Mouse (Mus musculus) layer of hippocampus, postnatal 36 days (tissue): ENCODE measurements around the gene Cacnb4. TPM values are rescaled to one million over a fixed set of nuclear protein-coding genes. Genes with fewer than 3 reads are reported as not detected.

Experiments
- DNase-seq, 2 experiments: peaks; one replicate each; pipeline ENCODE4 v3.0.0; 2022
- total RNA-seq, 2 experiments: library from RNA; stranded (reverse); gene quantifications; 2 replicates each; pipeline ENCODE4 v1.2.3; 2021

The Cacnb4 gene
- total RNA-seq, 2 experiments from 2014 or later: 73.8 to 74.8 TPM

DNA sequence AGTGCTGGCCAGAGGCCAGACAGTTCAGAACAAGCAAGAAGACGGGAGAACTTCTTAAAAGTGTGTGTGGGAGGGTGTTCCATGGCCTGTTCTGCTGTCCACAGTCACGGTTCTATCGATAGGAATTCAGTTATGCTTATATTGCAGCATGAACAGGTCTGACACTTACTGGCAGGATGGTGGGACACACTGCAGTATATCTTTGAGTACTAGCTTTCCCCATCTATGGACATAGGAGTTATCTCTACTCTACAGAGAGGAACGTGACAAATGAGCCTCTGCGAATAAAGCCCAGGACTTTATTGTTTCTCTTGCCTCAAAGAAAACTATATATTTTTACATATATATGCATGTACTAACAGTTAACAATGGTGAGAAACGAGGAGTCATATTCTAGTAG is 209.0 kb downstream of the Cacnb4 start:
- DNase-seq: no peak

DNA sequence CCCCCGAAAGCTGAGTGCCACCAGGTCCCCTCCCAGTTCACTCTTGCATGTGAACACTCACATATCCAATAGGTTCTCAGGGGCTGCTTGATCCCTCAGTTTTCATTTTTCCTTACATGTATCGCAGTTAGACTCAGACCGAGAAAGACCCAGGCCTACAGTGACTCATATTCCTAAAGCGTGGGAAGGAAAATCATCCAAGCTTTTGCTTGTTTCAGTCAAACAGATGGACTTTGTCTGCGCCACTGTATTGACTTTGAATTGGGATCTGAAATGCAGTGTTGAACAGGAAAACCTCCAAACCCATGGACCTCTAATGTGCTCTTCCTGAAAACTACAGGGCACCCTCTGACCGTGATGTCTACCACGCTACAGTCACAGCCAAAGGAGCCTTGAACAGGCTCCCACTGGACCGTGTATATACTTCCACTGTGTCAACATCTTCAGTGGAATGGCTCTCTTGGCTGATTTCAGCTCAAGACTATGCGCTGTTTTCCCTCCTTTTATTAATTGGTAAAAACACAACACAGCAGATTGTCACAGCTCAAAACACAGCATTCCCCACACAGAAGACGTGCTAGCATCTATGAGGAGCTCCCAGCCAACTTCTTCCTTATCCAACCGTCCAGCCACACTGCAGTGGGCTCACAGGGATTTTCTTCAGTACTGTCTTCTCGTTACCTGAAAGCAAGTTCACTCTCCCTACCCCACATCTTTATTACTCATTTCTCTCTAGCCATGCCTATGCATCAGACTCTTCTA is 215.2 kb downstream of the Cacnb4 start:
- peak; percentile 18 to 21 for DNase-seq

DNA sequence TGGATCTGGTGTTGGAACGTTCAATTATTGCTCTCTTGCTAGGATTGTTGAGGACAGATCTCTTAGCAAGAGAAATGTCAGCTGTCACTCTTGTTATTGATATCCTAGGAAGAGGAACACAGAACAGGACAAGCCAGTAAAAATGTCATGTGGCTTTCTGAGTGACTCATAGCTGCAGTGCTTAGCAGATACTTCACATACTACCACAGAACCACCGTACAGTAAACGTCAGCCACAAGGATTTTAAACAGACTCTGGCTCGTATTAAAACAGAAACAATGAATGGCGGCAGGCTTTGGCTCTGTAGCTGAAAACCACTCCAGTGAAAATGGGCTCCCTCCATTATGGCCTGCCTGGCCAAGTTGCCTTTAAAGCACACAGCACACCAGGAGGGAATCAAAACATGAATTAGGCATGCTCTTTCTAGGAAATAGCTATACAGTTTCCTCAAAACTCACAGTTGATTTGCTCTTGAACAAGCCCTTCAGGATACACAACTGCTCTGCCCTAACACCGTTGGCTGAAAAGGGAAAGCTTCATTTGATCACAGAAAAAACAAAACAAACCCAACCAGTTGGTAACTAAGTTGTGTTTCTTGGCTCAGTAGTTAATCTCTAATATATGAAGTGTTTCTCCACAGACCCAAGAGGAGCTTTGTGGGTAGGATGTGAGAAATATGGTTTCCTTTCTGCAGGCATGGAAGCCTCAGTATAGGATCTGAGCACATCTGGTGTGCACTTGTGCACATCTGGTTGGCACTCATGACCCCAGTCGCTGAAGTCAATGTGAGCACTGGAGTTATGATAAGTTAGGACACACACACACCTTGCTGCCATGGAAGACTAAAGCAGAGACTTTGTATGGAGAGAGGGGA is 220.8 kb downstream of the Cacnb4 start:
- DNase-seq: no peak

DNA sequence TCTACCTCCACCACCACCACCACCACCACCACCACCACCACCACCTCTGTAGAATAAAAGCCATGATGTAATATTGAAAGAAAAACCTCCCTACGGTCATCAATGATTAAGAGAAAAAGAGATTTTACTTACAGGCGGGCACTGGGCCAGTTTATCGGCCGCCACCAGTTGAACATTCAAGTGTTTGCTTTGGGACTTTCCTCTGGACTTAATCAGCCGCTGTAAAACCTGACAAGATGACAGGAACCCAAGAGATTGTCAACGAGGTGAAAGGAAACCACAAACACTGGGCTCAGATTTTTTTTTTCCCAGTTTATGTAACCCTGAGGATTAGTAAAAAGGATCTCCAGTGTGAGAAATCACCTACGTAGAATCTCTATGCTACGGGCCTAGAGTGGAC is 226.8 kb downstream of the Cacnb4 start:
- no peak for DNase-seq

DNA sequence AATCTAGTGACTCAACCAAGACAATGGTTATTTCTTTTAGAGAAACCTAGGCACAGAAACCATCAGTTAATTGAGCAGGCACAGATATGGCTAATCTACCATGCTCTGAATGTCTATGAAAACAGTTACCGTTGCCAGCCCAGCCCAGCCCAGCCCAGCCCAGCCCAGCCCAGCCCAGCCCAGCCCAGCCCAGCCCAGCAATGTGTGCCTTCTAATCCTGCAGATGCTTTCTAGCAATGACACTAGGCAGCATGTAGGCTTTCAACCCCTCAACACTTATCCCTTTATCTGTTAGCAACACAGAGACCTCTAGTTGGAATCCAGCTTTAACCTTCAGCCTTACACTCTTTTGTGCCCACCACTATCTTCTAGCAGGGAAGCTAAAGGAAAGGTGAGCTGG is 227.7 kb downstream of the Cacnb4 start:
- no peak for DNase-seq

DNA sequence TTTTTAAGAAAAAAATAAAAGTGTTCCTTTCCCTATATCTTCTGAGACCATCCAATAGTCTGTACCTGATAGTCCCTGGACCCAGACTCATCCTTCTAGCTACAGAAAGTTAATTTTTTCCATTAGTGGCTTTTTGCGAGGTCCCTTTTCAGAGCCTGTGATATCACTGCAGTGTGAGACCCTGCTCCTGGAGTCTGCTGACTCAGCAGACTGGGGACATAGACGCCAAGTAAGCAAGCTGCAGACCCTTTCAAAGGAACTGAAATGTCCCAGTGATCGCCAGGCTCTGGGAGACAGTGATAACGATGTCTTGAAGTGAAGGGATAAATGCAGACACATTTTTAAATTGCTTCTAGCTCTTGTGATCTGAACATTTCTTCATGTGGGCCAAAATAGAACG is 230.0 kb downstream of the Cacnb4 start:
- DNase-seq: no peak

DNA sequence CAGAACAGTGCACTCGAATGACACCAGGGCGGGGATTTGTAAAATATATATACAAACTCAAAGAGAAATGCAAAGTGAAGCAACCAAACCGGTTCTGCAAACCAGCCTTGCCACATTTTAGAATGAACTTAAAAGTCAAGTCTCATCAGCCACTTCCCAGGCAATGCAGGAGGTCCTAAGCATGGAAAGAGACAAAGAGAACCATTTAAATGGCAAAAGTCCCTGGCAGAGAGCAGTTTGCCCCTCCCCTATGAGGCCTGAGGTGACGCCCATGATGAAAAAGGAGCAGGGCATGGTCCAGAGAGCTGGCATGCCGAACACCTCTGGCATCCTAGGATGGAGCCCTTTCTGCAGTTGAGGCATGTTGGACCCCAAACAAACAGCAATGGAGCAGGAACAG is 234.5 kb downstream of the Cacnb4 start:
- no peak for DNase-seq

DNA sequence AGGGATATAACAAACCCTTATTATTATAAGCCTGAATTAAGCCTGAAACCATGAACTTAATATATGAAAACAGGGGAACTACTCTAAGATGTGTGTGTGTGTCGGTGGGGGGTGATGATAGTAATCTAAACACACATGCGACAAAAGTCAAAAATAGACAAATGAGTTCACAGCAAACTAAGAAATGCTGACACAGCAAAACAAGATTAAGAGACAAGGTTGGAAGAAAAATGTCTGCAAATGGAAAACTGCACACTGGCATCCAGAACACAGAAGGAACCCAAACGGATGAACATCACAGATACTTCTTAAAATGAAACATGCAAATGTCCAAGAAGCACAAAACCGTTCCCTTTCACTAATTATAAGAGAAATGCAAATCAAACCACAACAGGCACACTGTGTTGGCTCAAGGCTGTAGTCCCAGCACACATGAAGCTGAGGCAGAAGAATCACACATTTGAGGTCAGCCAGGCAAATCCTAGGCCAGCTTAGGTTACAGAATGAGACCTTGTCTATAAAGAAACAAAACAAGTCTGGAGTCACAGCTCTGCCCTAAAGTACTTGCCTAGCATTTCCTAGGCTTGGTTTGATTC is 236.1 kb downstream of the Cacnb4 start:
- no peak for DNase-seq

DNA sequence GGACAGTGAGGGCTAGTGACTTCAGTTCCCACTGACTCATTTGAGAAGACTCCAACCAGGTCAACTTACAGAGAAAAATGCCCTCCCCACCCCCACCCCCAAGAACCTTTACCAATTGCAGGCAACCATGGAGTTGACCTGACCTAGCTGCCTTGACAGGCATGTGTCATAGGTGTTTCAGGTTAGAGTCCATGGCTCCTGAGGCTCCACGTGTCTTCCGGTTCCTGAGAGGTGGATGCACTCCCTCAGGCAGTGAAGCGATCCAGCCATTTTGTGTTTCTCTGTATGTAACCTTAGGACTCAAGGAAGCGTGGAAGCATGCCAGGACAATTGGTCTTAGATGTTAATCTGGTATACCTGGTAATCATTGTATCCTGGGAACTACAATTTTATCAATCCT is 238.2 kb downstream of the Cacnb4 start:
- DNase-seq: no peak

DNA sequence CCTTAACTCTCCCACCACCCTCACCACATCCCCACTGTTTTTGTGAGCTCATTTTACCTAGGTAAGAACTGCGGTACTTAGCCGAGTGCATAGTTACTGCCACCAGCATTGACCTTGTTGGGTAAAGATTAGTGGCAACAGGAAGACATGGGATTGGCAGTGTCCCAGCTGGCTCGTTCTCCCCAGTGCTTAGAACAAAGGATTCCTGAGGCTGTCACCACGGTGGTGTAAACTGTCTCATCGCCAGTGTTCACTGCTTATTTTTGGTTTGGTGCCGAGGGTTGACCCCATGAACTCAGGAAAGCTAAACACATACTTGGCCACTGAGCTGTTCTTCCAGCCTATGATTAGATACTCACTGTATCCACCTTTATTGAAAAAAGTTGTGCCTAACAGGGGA is 238.6 kb downstream of the Cacnb4 start:
- no peak for DNase-seq

DNA sequence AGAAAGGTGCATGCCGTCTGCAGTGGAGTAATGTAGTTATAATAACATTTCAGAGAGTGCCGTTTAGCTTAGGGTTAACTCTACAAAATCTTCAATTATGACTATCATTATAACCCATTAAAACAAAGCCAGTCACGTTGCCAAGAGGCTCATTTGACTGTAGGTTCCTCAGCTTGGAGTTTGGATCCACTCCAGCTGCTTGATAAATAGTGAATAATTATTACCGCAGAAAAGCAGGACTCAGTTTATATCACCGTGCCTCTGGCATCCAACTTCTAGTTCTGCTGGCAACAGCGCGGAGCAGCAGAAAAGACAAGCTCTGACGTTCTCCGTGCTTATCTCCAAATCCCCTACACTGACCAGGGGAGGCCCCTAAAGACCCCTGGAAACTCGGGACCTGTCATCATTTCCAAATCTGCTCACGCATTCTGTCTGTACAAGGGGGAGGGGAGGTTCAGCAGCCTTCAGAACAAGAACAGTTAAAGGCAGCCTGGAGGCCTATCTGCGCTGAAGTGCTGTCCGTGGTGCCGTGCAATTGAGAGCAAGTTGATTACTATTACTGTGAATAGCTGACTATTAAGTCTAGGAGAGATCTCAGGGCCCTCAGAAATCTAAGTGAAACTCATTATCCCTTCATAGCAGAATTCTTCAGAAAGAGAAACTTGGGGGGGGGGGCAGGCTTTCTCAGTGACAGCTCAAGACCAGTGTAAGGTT is 240.6 kb downstream of the Cacnb4 start:
- no peak for DNase-seq

DNA sequence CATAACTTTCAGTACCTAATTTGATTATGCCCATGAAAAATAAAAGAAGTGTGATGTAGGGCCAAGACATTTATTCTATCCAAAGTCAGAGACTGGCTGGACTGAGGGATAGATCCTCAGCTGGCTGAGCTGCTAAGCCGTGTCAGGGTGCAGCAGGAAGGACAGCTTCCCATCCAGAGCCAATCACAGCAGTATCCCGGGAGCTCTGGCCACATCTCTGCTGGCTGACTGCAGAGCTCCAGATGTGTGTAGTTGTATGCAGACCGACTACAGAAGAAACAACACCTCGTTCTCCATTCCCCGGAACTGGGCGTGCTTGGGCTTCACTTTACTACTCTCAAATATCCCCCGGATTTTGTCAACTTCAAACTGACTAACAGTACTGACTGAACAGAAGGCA is 243.3 kb downstream of the Cacnb4 start:
- DNase-seq: no peak

DNA sequence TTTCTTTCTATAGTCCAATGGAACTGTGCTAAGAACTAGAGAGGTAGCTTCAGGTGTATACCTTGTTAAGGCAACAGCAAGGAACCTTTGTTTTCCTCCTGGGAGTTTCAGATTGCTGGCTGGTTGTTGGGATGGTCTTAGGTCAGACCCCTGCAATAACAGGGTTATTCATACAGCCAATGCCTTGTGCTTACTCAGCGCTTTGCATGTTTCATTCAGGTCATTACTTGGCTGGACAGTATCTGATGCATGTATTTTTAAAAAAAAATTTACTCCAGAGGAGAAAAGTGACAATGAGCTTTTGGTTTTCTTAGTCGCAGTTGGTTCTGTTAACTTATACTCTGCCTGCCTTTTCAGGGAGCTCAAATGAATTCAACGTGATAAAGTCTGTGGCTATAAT is 249.2 kb downstream of the Cacnb4 start:
- no peak for DNase-seq

DNA sequence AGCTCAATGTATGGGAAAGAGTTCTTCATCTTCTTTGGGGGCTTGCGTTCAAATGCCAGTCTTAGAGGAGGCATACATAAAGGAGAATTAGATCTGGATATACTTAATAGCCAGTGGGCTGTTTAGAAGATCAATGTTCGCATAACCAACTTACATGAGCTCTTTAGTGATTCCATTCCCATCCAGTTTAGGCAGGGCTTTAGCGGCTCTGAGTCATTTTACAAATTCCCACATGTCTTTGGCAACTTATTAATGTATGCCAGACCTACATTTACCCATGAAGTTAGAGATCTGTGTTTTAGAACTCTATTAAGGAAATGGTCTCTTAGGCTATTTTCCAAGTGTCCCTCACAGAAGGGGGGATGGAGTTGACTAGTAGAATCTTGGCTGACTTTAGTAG is 250.6 kb downstream of the Cacnb4 start:
- DNase-seq: no peak

DNA sequence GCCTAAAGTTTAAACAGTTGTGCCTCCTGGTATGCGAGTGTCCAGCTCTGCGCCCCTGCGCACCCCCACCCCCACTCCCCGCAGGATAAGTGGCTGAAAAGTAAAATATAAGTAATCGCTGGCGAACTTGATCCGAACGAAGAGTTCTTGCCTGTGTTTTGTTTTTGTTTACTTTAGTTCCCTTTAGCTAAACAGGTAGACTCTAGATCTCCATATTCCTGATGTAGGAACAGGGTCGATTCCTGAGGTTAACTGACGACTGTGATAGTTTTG is 251.2 kb downstream of the Cacnb4 start:
- DNase-seq: no peak

DNA sequence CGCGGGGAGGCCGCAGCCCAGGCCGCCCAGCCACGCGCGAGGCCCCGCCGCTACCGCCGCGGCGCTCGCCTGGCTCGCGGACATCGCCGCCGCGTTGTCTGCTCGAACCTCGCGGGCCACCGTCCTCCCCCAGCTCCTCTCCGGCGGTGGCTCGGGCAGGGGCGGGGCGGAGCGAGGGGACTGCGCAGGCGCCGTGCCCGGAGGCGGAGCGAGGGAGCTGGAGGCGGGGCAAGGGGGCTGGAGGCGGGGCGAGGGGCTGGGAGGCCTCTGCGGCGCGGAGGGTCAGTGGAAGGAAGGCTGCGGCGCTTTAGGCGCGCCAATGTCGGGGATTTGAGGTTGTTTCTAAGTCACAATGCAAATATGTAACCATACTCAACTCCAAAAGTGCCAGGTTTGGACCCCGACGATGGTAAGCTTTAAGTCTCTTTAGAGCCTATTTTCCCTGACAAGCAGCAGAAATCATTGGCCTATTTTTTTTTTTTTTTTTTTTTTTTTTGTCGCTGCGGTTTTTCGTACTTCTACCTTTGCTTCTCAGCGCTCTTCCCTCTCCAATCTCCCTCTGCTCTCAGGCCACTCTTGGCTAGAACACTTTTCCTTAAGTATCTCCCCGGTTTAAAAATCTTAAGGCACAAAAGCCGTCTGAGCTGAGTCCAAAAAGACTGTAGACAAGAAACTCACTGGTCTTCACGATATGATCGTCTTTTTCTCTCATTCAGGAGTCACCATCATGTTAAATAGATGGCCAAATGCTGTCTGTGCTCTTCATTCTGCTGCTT is 251.7 kb downstream of the Cacnb4 start, which contains the start of gene Arl5a:
Gene Arl5a, minus strand, starts transcription at position 155 of the 776 bp plus-strand sequence.
- DNase-seq: peak; percentile 95 to 96

DNA sequence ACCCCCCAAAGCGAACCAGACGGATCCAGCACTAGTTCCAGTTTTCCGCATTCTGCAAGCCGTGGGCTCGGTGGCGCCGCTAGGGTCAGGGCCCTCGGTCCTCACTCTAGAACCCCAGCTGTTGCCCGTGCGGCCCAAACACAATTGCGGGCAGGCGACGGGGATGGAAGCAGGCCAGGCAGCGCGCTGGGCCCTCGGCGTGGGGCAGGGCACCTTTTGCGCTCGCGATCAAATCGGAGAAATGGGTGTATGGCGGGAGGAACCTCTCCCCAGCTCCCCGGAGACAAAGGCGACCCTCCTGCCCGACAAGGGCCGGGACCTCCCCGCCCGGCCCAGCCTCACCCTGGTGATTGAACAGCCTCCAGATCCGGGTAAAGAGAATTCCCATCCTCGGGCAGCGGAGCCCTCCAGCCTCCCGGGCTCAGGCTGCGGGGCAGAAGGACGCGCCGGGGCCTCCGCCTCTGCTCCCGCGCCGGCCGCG is 252.3 kb downstream of the Cacnb4 start:
- no peak for DNase-seq

DNA sequence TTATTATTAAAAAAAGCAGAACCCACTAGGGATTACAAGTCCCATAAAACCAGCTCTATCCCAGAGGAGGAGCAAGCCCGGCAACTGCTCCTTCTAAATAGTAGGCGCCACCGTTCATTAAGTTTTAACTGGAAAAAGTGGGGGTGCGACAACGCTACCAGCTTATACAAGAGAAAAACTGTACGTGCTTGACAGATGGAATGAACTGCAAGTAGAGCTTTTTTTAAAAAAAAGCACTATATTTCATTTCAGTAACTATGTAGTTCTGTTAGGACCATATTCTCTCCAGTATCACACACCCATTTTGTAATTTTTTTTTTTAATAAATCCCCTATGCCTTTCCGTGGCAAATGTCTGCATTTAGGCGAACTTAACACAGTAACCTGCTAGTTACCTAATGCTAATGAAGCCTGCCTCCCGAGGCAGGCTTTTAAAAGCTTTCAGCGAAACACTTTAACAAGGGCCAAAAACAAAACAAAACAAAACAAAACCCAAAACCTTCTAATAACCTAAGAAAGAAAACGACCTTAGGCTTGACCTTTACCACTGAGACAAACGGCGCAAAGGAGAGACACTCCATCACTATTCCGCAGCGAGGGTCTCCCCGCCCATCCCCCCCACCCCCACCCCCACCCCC is 252.9 kb downstream of the Cacnb4 start:
- DNase-seq: no peak

DNA sequence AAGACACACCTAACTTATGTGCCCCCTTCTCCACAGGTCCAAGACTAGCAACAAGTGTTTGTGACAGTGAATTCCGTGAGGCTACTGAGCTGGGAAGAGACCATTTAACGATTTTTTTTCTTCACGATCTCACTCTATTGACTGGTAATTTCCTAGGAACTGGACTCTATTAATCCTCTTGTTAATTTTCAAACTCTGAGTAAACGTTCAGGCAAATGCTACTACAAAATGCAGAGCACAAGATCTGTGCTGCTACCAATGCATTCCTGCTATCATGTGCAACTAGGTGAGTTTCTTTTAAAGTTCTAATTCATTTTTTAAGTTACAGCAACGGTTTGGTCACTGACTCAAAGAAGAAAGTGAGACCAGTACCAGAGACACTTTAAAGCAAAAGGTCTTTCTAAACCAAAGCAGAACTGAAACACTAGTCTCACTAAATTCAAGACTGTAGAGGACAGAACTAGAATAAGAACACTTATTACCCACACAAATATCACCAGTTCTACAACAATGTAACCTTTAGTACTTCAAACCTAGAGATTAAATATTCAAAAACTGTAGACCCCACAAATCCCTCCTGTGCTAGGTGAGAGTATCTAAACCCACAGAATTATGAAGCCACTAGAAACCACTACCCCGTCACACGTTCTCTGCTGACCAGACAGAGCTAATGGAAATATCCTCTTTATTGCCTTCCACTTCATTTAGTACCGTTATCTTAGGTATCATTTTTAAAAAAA is 253.6 kb downstream of the Cacnb4 start:
- DNase-seq: no peak

DNA sequence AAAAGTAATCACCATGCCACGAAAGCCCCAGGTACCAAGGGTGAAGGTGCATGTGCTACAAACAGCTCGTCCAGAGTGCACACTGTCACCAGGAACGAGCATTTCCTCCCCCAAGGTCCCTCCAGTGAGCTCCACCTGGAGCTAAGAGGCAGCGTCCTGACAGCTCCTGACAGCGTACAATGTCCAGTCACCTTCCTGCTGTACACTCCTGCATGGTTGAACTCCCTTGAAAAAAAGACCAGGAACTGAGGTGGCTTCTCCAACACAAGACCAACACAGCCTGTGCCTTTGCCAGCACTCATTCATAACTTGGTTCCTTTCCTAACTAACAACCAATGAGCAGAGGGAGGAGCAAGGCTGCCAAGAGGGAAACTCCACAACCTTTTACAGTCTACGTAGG is 255.4 kb downstream of the Cacnb4 start:
- DNase-seq: no peak
